Mouse (Mus musculus): ENCODE results near the gene Gtpbp8. TPM values are rescaled to one million over a fixed set of nuclear protein-coding genes. Genes with fewer than 3 reads are reported as not detected.

The Gtpbp8 gene
- polyA plus RNA-seq, 1 experiment from 2014 or later = 34.3 TPM

GRCm38 (mm10) chr16:44724083-44724787, 21.9 kb downstream of the Gtpbp8 start, which contains the start of gene Nepro:
Gene Nepro (plus strand): TSS chr16:44724301.
- H3K9ac ChIP-seq = peak within 1 kb of the TSS; percentile 84
- H3K36me3 ChIP-seq = peaks cover 11% of the 10 kb centered on the region; the same call in 1 of the 2 replicates
- peak within 1 kb of the TSS; percentile 75 for H3K4me2 ChIP-seq (replicated peaks)
- peak within 1 kb of the TSS; percentile 91 for H3K27ac ChIP-seq
- H3K27me3 ChIP-seq = no peaks in the 10 kb centered on the region
- H3K9me3 ChIP-seq (replicated peaks) = no peaks in the 10 kb centered on the region
- peak; percentile 98 for ATAC-seq (ENCODE audit: low FRiP score)
- under 1% methylated on average over 60 of the region's 64 CpGs for WGBS
- peaks cover 15% of the 10 kb centered on the region for H3K4me1 ChIP-seq
- H3K4me3 ChIP-seq = peak within 1 kb of the TSS; percentile 81

GRCm38 (mm10) chr16:44722666-44723065, 23.5 kb downstream of the Gtpbp8 start:
- 94% methylated on average over 2 of the region's 2 CpGs for WGBS
- ATAC-seq (ENCODE audit: low FRiP score) = no peak
- no peak overlapping the region for H3K4me3 ChIP-seq

GRCm38 (mm10) chr16:44720518-44720917, 25.6 kb downstream of the Gtpbp8 start:
- Histone ChIP-seq H3K27ac (no peak overlapping the region), H3K27me3 (no peaks in the 10 kb centered on the region), H3K4me2 (replicated peaks) (no peak overlapping the region), H3K36me3 (peaks cover 9% of the 10 kb centered on the region; the same call in 1 of the 2 replicates), H3K9ac (no peak overlapping the region), H3K4me3 (no peak overlapping the region), H3K9me3 (replicated peaks) (no peaks in the 10 kb centered on the region), H3K4me1 (peaks cover 18% of the 10 kb centered on the region)
- no peak for ATAC-seq (ENCODE audit: low FRiP score)
- 71% methylated on average over 3 of the region's 3 CpGs for whole genome bisulfite sequencing

More at GRCm38 (mm10) chr16:44722666-44723065, 23.5 kb downstream of the Gtpbp8 start:
- Histone ChIP-seq H3K9me3 (replicated peaks) (no peaks in the 10 kb centered on the region), H3K27me3 (no peaks in the 10 kb centered on the region), H3K4me1 (peaks cover 15% of the 10 kb centered on the region), H3K36me3 (peaks cover 9% of the 10 kb centered on the region; the same call in 1 of the 2 replicates), H3K9ac (no peak overlapping the region), H3K27ac (no peak overlapping the region), H3K4me2 (replicated peaks) (no peak overlapping the region)

GRCm38 (mm10) chr16:44719349-44719748, 26.8 kb downstream of the Gtpbp8 start:
- Histone ChIP-seq H3K27ac (no peak overlapping the region), H3K27me3 (no peaks in the 10 kb centered on the region), H3K36me3 (peaks cover 9% of the 10 kb centered on the region; the same call in 1 of the 2 replicates), H3K9me3 (replicated peaks) (no peaks in the 10 kb centered on the region), H3K4me3 (no peak overlapping the region), H3K9ac (no peak overlapping the region), H3K4me1 (peaks cover 14% of the 10 kb centered on the region), H3K4me2 (replicated peaks) (no peak overlapping the region)
- WGBS = 81% methylated on average over 7 of the region's 7 CpGs
- no peak for ATAC-seq (ENCODE audit: low FRiP score)

- H3K27ac ChIP-seq = no peak overlapping the region
- H3K4me2 ChIP-seq (replicated peaks) = no peak overlapping the region
- 89% methylated on average over 2 of the region's 2 CpGs for WGBS
- H3K27me3 ChIP-seq = no peaks in the 10 kb centered on the region
- H3K9me3 ChIP-seq (replicated peaks) = no peaks in the 10 kb centered on the region
- ATAC-seq (ENCODE audit: low FRiP score) = no peak
- H3K9ac ChIP-seq = no peak overlapping the region
- peaks cover 9% of the 10 kb centered on the region; the same call in 1 of the 2 replicates for H3K36me3 ChIP-seq
- H3K4me1 ChIP-seq = peaks cover 9% of the 10 kb centered on the region
- no peak overlapping the region for H3K4me3 ChIP-seq
These were observed 28.3 kb downstream of the Gtpbp8 start for GRCm38 (mm10) chr16:44717838-44718237.

- no peaks in the 10 kb centered on the region for H3K27me3 ChIP-seq
- peak; percentile 54 for ATAC-seq (ENCODE audit: low FRiP score)
- 82% methylated on average over 2 of the region's 2 CpGs for WGBS
- no peak overlapping the region for H3K4me3 ChIP-seq
- peaks cover 9% of the 10 kb centered on the region for H3K4me1 ChIP-seq
- H3K4me2 ChIP-seq (replicated peaks) = no peak overlapping the region
- peaks cover 9% of the 10 kb centered on the region; the same call in 1 of the 2 replicates for H3K36me3 ChIP-seq
- H3K9me3 ChIP-seq (replicated peaks) = no peaks in the 10 kb centered on the region
- peak overlapping the region; percentile 67 for H3K27ac ChIP-seq
- no peak overlapping the region for H3K9ac ChIP-seq
These were observed 29.0 kb downstream of the Gtpbp8 start for GRCm38 (mm10) chr16:44717141-44717634.

- peaks cover 9% of the 10 kb centered on the region; the same call in 1 of the 2 replicates for H3K36me3 ChIP-seq
- no peak overlapping the region for H3K9ac ChIP-seq
- H3K4me3 ChIP-seq = no peak overlapping the region
- H3K27me3 ChIP-seq = no peaks in the 10 kb centered on the region
- H3K27ac ChIP-seq = peak overlapping the region; percentile 52; the same call in 1 of the 2 replicates
- ATAC-seq (ENCODE audit: low FRiP score) = peak; percentile 63
- 36% methylated on average over 10 of the region's 10 CpGs for WGBS
- H3K4me2 ChIP-seq (replicated peaks) = no peak overlapping the region
- peaks cover 9% of the 10 kb centered on the region for H3K4me1 ChIP-seq
- H3K9me3 ChIP-seq (replicated peaks) = no peaks in the 10 kb centered on the region
These were observed 29.6 kb downstream of the Gtpbp8 start for GRCm38 (mm10) chr16:44716305-44717140.

GRCm38 (mm10) chr16:44703458-44703857, 42.7 kb downstream of the Gtpbp8 start:
- Histone ChIP-seq H3K4me3 (no peak overlapping the region), H3K36me3 (no peaks in the 10 kb centered on the region), H3K4me1 (peaks cover 5% of the 10 kb centered on the region; the same call in 1 of the 2 replicates), H3K4me2 (replicated peaks) (no peak overlapping the region), H3K9ac (no peak overlapping the region), H3K27me3 (no peaks in the 10 kb centered on the region), H3K27ac (no peak overlapping the region), H3K9me3 (replicated peaks) (no peaks in the 10 kb centered on the region)
- ATAC-seq (ENCODE audit: low FRiP score) = no peak
- 54% methylated on average over 4 of the region's 4 CpGs for WGBS

- no peak overlapping the region for H3K9ac ChIP-seq
- H3K27ac ChIP-seq = no peak overlapping the region
- ATAC-seq (ENCODE audit: low FRiP score) = no peak
- 74% methylated on average over 5 of the region's 5 CpGs for WGBS
- no peak overlapping the region for H3K4me3 ChIP-seq
- no peak overlapping the region for H3K4me2 ChIP-seq (replicated peaks)
- peaks cover 5% of the 10 kb centered on the region; the same call in 1 of the 2 replicates for H3K4me1 ChIP-seq
- no peaks in the 10 kb centered on the region for H3K27me3 ChIP-seq
- no peaks in the 10 kb centered on the region for H3K9me3 ChIP-seq (replicated peaks)
- no peaks in the 10 kb centered on the region for H3K36me3 ChIP-seq
These were observed 43.9 kb downstream of the Gtpbp8 start for GRCm38 (mm10) chr16:44702272-44702671.

- Histone ChIP-seq H3K9me3 (replicated peaks) (no peaks in the 10 kb centered on the region), H3K4me3 (no peak overlapping the region), H3K9ac (no peak overlapping the region), H3K4me2 (replicated peaks) (no peak overlapping the region), H3K36me3 (no peaks in the 10 kb centered on the region), H3K4me1 (peaks cover 7% of the 10 kb centered on the region; the same call in 1 of the 2 replicates), H3K27me3 (no peaks in the 10 kb centered on the region), H3K27ac (no peak overlapping the region)
- no peak for ATAC-seq (ENCODE audit: low FRiP score)
- 88% methylated on average over 3 of the region's 3 CpGs for WGBS
These were observed 45.0 kb downstream of the Gtpbp8 start for GRCm38 (mm10) chr16:44701155-44701554.

GRCm38 (mm10) chr16:44697473-44698205, 48.5 kb downstream of the Gtpbp8 start:
- Histone ChIP-seq H3K27ac (no peak overlapping the region), H3K4me3 (no peak overlapping the region), H3K9me3 (replicated peaks) (no peaks in the 10 kb centered on the region), H3K4me2 (replicated peaks) (no peak overlapping the region), H3K27me3 (no peaks in the 10 kb centered on the region), H3K36me3 (no peaks in the 10 kb centered on the region), H3K9ac (no peak overlapping the region), H3K4me1 (peaks cover 8% of the 10 kb centered on the region)
- ATAC-seq (ENCODE audit: low FRiP score) = no peak
- WGBS = 93% methylated on average over 5 of the region's 5 CpGs
